In genomic region chr6:36806906-36807305, GRCm38 (mm10) we compare ENCODE assay signal across 10 mouse cellular contexts. TPM values are rescaled to one million over a fixed set of nuclear protein-coding genes. Genes with fewer than 3 reads are reported as not detected.
DNase-seq lines count a peak whose midpoint lies in the region; ATAC-seq and TF ChIP-seq lines count a peak whose summit lies in the region.
"Had no signal": no experiment of that assay in that cellular context is flagged by ENCODE, and none has a peak within 500 bp of the region (broad histone marks: within the 10 kb centered on the region; RNA-seq: fewer than 3 reads in every experiment).

No protein-coding gene starts in this region.

- TF ChIP-seq CTCF in midbrain, postnatal 0 days (IDR thresholded peaks at IDR 0.05): no peak

- H3K9me3 ChIP-seq in heart, embryonic 14.5 days (ENCODE audit: control insufficient read depth, low read length): no peaks in the 10 kb centered on the region
- H3K9me3 ChIP-seq in embryonic facial prominence, embryonic 14.5 days (ENCODE audit: control insufficient read depth, low read length): no peaks in the 10 kb centered on the region
- H3K9me3 ChIP-seq in hindbrain, embryonic 16.5 days (ENCODE audit: control insufficient read depth, low read length): no peaks in the 10 kb centered on the region
- no peaks in the 10 kb centered on the region for H3K9me3 ChIP-seq in midbrain, postnatal 0 days (ENCODE audit: low read length)

- peak overlapping the region; percentile 65 for H3K4me2 ChIP-seq in heart, embryonic 14.5 days (ENCODE audit: low read length)
- H3K4me2 ChIP-seq in embryonic facial prominence, embryonic 14.5 days (ENCODE audit: low read depth, low read length): peak overlapping the region; percentile 56
- H3K4me2 ChIP-seq in hindbrain, embryonic 16.5 days (ENCODE audit: low read length): peak overlapping the region; percentile 47
- peak overlapping the region; percentile 34 for H3K4me2 ChIP-seq in midbrain, postnatal 0 days (ENCODE audit: low read depth, low read length, poor library complexity, severe bottlenecking)

- no peak overlapping the region for H3K4me3 ChIP-seq in heart, embryonic 14.5 days (ENCODE audit: control insufficient read depth in 1 of 2, insufficient read depth in 1 of 2, low read depth in 1 of 2, low read length in 2 of 2)
- H3K4me3 ChIP-seq in embryonic facial prominence, embryonic 14.5 days (ENCODE audit: low read depth, low read length): peak overlapping the region; percentile 62
- peak overlapping the region; percentile 25 for H3K4me3 ChIP-seq in hindbrain, embryonic 16.5 days (ENCODE audit: low read length)
- H3K4me3 ChIP-seq in midbrain, postnatal 0 days (ENCODE audit: low read depth, low read length): peak overlapping the region; percentile 15; the same call in 1 of the 2 replicates
- H3K4me3 ChIP-seq: gastrocnemius, adult 2 months had no signal

- 54% methylated on average over 6 of the region's 6 CpGs for WGBS in heart, embryonic 14.5 days
- WGBS in embryonic facial prominence, embryonic 14.5 days: 84% methylated on average over 6 of the region's 6 CpGs
- 69% methylated on average over 6 of the region's 6 CpGs for WGBS in hindbrain, embryonic 16.5 days
- WGBS in midbrain, postnatal 0 days: 68% methylated on average over 6 of the region's 6 CpGs

- no peak for ATAC-seq in heart, embryonic 14.5 days (ENCODE audit: insufficient number of reproducible peaks, insufficient read depth, low FRiP score, low read depth)
- no peak for ATAC-seq in embryonic facial prominence, embryonic 14.5 days (ENCODE audit: low read depth)
- no peak for ATAC-seq in hindbrain, embryonic 16.5 days
- ATAC-seq in midbrain, postnatal 0 days (ENCODE audit: low FRiP score): no peak

- peaks cover 16% of the 10 kb centered on the region; the same call in 1 of the 2 replicates for H3K36me3 ChIP-seq in heart, embryonic 14.5 days (ENCODE audit: control insufficient read depth, insufficient read depth, low read length)
- peaks cover 35% of the 10 kb centered on the region for H3K36me3 ChIP-seq in embryonic facial prominence, embryonic 14.5 days (ENCODE audit: control insufficient read depth, insufficient read depth, low read length)
- peaks cover 5% of the 10 kb centered on the region for H3K36me3 ChIP-seq in hindbrain, embryonic 16.5 days (ENCODE audit: control insufficient read depth, insufficient read depth, low read length)
- 0 out of 2 replicates have a peak, but pooled peaks cover 4% of the 10 kb centered on the region for H3K36me3 ChIP-seq in midbrain, postnatal 0 days (ENCODE audit: insufficient read depth, low read length)

- H3K9ac ChIP-seq in heart, embryonic 14.5 days (ENCODE audit: low read length): no peak overlapping the region
- no peak overlapping the region for H3K9ac ChIP-seq in embryonic facial prominence, embryonic 14.5 days (ENCODE audit: low read depth, low read length)
- H3K9ac ChIP-seq in hindbrain, embryonic 16.5 days (ENCODE audit: low read depth, low read length): no peak overlapping the region
- no peak overlapping the region for H3K9ac ChIP-seq in midbrain, postnatal 0 days (replicated peaks; ENCODE audit: low read length, poor library complexity, severe bottlenecking)

- H3K4me1 ChIP-seq in heart, embryonic 14.5 days (ENCODE audit: control insufficient read depth in 2 of 2, insufficient read depth in 2 of 2, low read length in 2 of 2): peaks cover 0 to 7% of the 10 kb centered on the region in 2 experiments; a peak in 2 of 4 replicates
- peaks cover 14% of the 10 kb centered on the region for H3K4me1 ChIP-seq in embryonic facial prominence, embryonic 14.5 days (ENCODE audit: control insufficient read depth, insufficient read depth, low read length)
- peaks cover 13% of the 10 kb centered on the region for H3K4me1 ChIP-seq in hindbrain, embryonic 16.5 days (ENCODE audit: control insufficient read depth, insufficient read depth, low read depth, low read length)
- no peaks in the 10 kb centered on the region for H3K4me1 ChIP-seq in midbrain, postnatal 0 days (ENCODE audit: insufficient read depth, low read length)

- no peak overlapping the region for H3K27ac ChIP-seq in heart, embryonic 14.5 days (replicated peaks in 1 of 2; ENCODE audit: control insufficient read depth in 1 of 2, insufficient read depth in 1 of 2, low read depth in 2 of 2, low read length in 2 of 2)
- 0 out of 2 replicates have a peak overlapping the region, but pooled peaks have one; percentile 10 for H3K27ac ChIP-seq in embryonic facial prominence, embryonic 14.5 days (replicated peaks; ENCODE audit: low read depth, low read length)
- peak overlapping the region; percentile 23; the same call in 1 of the 2 replicates for H3K27ac ChIP-seq in hindbrain, embryonic 16.5 days (ENCODE audit: low read depth, low read length)
- no peak overlapping the region for H3K27ac ChIP-seq in midbrain, postnatal 0 days (ENCODE audit: low read depth, low read length)
- H3K27ac ChIP-seq: gastrocnemius, adult 2 months; macrophage had no signal

- DNase-seq in heart, postnatal 14 days: no peak
- DNase-seq in embryonic facial prominence, embryonic 14.5 days (ENCODE audit: low spot score): no peak
- no peak for DNase-seq in midbrain, postnatal 0 days (ENCODE audit: low spot score)
- DNase-seq in gastrocnemius, postnatal 25 days: no peak
- DNase-seq in left cerebral cortex, postnatal 10 days (ENCODE audit: extremely low spot score in 1 of 2, low spot score in 2 of 2): no peak
- DNase-seq: gastrocnemius, adult 2 months; kidney, adult 8-10 months had no signal

- no peaks in the 10 kb centered on the region for H3K27me3 ChIP-seq in heart, embryonic 14.5 days (ENCODE audit: control insufficient read depth, insufficient read depth, low read length)
- H3K27me3 ChIP-seq in embryonic facial prominence, embryonic 14.5 days (replicated peaks; ENCODE audit: control insufficient read depth, insufficient read depth, low read length): no peaks in the 10 kb centered on the region
- H3K27me3 ChIP-seq in hindbrain, embryonic 16.5 days (replicated peaks; ENCODE audit: control insufficient read depth, insufficient read depth, low read length): no peaks in the 10 kb centered on the region
- no peaks in the 10 kb centered on the region for H3K27me3 ChIP-seq in midbrain, postnatal 0 days (ENCODE audit: insufficient read depth, low read length)

- intact Hi-C loops in heart, postnatal 14 days (cut with DNase I): no loop called here
- intact Hi-C loops in left cerebral cortex, postnatal 10 days (cut with DNase I): loop anchor here (5.0 kb wide), 1 partner anchor 95 kb away; no protein-coding TSS in a partner anchor

RNA-seq across cellular contexts. Expression of gene Ptn, which starts 3.1 kb away (rescaled TPM):
- polyA plus RNA-seq in heart, embryonic 14.5 days (2014; fragmentation: Nextera tagmentation; extraction: Ambion mirVana): 304 and 395 TPM in 2 replicates
- total RNA-seq in heart, postnatal 14 days (2021): 10 to 100 TPM; 14.0 to 14.3 TPM
- polyA plus RNA-seq in embryonic facial prominence, embryonic 14.5 days (2014; fragmentation: Nextera tagmentation; extraction: Ambion mirVana): 858 and 931 TPM in 2 replicates
- 800 and 988 TPM in 2 replicates for polyA plus RNA-seq in hindbrain, embryonic 16.5 days (2015; fragmentation: Nextera tagmentation; extraction: Ambion mirVana)
- total RNA-seq in midbrain, postnatal 0 days (2014; rRNA removed): 486 and 584 TPM in 2 replicates
- 1,122 and 1,124 TPM in 2 replicates for polyA plus RNA-seq in midbrain, postnatal 0 days (2015; fragmentation: Nextera tagmentation; extraction: Ambion mirVana)
- total RNA-seq in gastrocnemius, postnatal 25 days (2021): 1 to 10 TPM; 2.6 to 4.6 TPM
- total RNA-seq in left cerebral cortex, postnatal 10 days (2021): 100 to 1,000 TPM; 701 to 733 TPM

Comparison
In these comparisons a context has a peak if more than half of its experiments do, and no peak if none do; other contexts are left out.
1. H3K27ac ChIP-seq: peak in embryonic facial prominence, embryonic 14.5 days (single experiment) and hindbrain, embryonic 16.5 days (single experiment); none in heart, embryonic 14.5 days (0 of 2) and midbrain, postnatal 0 days (single experiment).
2. H3K4me3 ChIP-seq: peak in embryonic facial prominence, embryonic 14.5 days (single experiment), hindbrain, embryonic 16.5 days (single experiment) and midbrain, postnatal 0 days (single experiment); none in heart, embryonic 14.5 days (0 of 2).
3. RNA of gene Ptn, which starts 3.1 kb away (total RNA-seq): 701 to 733 TPM in left cerebral cortex, postnatal 10 days and 486 to 584 TPM in midbrain, postnatal 0 days; 14.0 to 14.3 TPM in heart, postnatal 14 days and 2.6 to 4.6 TPM in gastrocnemius, postnatal 25 days; every median in the first group is over 10 times any median in the second.
4. Peak in every context shown above with its lines, with median percentiles within 50 percentile points of each other: H3K4me2 ChIP-seq.